13 mouse cellular contexts compared by ENCODE assay signal in the genomic region with DNA sequence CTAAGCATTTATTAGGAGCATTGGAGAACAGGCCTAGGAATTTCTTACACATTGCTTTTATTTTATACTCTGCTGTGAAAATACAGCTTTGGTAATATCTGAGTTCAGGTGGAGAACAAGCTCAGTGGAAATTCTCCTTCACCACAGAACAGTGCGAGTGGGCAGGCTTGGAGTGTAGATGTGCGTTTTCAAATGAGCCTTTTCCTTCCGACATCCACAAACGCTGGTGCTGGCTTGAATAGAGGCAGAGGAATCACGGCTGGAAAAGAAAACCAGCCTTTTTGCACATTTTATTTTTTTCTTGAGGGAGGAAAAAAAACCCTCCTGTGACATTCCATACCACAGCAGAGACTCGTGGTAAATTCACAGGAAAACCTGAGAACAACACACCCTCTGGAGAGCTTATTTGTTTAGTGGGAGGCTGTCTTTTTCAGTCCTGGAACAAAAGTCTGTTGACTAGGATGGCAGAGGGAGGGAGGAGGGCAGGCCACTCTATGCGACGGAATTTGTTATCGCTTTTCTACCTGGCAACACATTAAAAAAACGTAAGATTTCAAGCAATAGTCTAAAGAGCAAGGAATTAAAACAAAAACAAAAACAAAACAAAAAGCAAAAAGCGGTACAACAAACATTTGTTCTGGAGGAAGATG.
DNase-seq lines count a peak whose midpoint lies in the region; ATAC-seq and TF ChIP-seq lines count a peak whose summit lies in the region.
"Had no signal": no experiment of that assay in that cellular context is flagged by ENCODE, and none has a peak within 500 bp of the region (broad histone marks: within the 10 kb centered on the region; RNA-seq: fewer than 3 reads in every experiment).

No protein-coding gene starts in this region.

- H3K36me3 ChIP-seq in lung, postnatal 0 days (ENCODE audit: insufficient read depth, low read length) = no peaks in the 10 kb centered on the region
- H3K36me3 ChIP-seq in hindbrain, postnatal 0 days (ENCODE audit: insufficient read depth, low read length) = no peaks in the 10 kb centered on the region
- H3K36me3 ChIP-seq in stomach, embryonic 16.5 days (ENCODE audit: control insufficient read depth, insufficient read depth, low read length) = no peaks in the 10 kb centered on the region
- H3K36me3 ChIP-seq in thymus, adult 2 months (ENCODE audit: control insufficient read depth, insufficient read depth, low read length) = no peaks in the 10 kb centered on the region
- H3K36me3 ChIP-seq: liver, embryonic 13.5 days had no signal

- 0 out of 2 replicates have a peak, but pooled peaks have one; percentile 11 for TF ChIP-seq CTCF in lung, postnatal 0 days (IDR thresholded peaks at IDR 0.05)
- no peak; the same call in 1 of the 2 replicates for TF ChIP-seq CTCF in hindbrain, postnatal 0 days (IDR thresholded peaks at IDR 0.05; ENCODE audit: low read depth)
- TF ChIP-seq CTCF in thymus, adult 2 months (IDR thresholded peaks at IDR 0.05; ENCODE audit: borderline replicate concordance, control insufficient read depth, extremely low read depth, insufficient read depth, low read length, poor library complexity) = no peak

- H3K4me2 ChIP-seq in lung, postnatal 0 days (replicated peaks; ENCODE audit: low read depth, low read length) = no peak overlapping the region
- H3K4me2 ChIP-seq in hindbrain, postnatal 0 days (ENCODE audit: low read depth, low read length) = peak overlapping the region; percentile 30
- peak overlapping the region; percentile 22 for H3K4me2 ChIP-seq in stomach, embryonic 16.5 days (ENCODE audit: low read depth, low read length)
- H3K4me2 ChIP-seq: liver, embryonic 13.5 days had no signal

- no peaks in the 10 kb centered on the region for H3K27me3 ChIP-seq in lung, postnatal 0 days (replicated peaks; ENCODE audit: insufficient read depth, low read length)
- H3K27me3 ChIP-seq in hindbrain, postnatal 0 days (ENCODE audit: insufficient read depth, low read length) = no peaks in the 10 kb centered on the region
- no peaks in the 10 kb centered on the region for H3K27me3 ChIP-seq in stomach, embryonic 16.5 days (ENCODE audit: control insufficient read depth, insufficient read depth, low read length)
- H3K27me3 ChIP-seq in thymus, adult 2 months (ENCODE audit: control insufficient read depth, insufficient read depth, low read length) = no peaks in the 10 kb centered on the region
- H3K27me3 ChIP-seq: liver, embryonic 13.5 days had no signal

- intact Hi-C loops in heart, postnatal 10 days (cut with DNase I) = loop anchor here (10.0 kb wide), 2 partner anchors 545 to 1455 kb away; no protein-coding TSS in a partner anchor

- H3K9me3 ChIP-seq in lung, postnatal 0 days (ENCODE audit: low read length) = no peaks in the 10 kb centered on the region
- H3K9me3 ChIP-seq in hindbrain, postnatal 0 days (ENCODE audit: low read length) = no peaks in the 10 kb centered on the region
- no peaks in the 10 kb centered on the region for H3K9me3 ChIP-seq in stomach, embryonic 16.5 days (replicated peaks; ENCODE audit: control insufficient read depth, low read length)
- H3K9me3 ChIP-seq: liver, embryonic 13.5 days; megakaryocyte, embryonic 14.5 days had no signal

- WGBS in lung, postnatal 0 days = 40% methylated on average over 11 of the region's 11 CpGs
- WGBS in hindbrain, postnatal 0 days = 13% methylated on average over 11 of the region's 11 CpGs
- 45% methylated on average over 11 of the region's 11 CpGs for WGBS in stomach, embryonic 16.5 days
- 82% methylated on average over 11 of the region's 11 CpGs for WGBS in thymus, adult 2 months

- no peaks in the 10 kb centered on the region for H3K4me1 ChIP-seq in lung, postnatal 0 days (ENCODE audit: insufficient read depth, low read depth, low read length)
- H3K4me1 ChIP-seq in hindbrain, postnatal 0 days (ENCODE audit: insufficient read depth, low read length) = no peaks in the 10 kb centered on the region; the same call in 1 of the 2 replicates
- no peaks in the 10 kb centered on the region for H3K4me1 ChIP-seq in stomach, embryonic 16.5 days (ENCODE audit: control insufficient read depth, insufficient read depth, low read length)
- H3K4me1 ChIP-seq in thymus, adult 2 months (replicated peaks; ENCODE audit: control insufficient read depth, insufficient read depth, low read length) = no peaks in the 10 kb centered on the region
- H3K4me1 ChIP-seq: liver, embryonic 13.5 days; megakaryocyte, embryonic 14.5 days had no signal

- H3K9ac ChIP-seq in lung, postnatal 0 days (replicated peaks; ENCODE audit: low read depth) = no peak overlapping the region
- peak overlapping the region; percentile 13; the same call in 1 of the 2 replicates for H3K9ac ChIP-seq in hindbrain, postnatal 0 days (replicated peaks; ENCODE audit: low read length)
- H3K9ac ChIP-seq in stomach, embryonic 16.5 days (ENCODE audit: low read length) = no peak overlapping the region
- H3K9ac ChIP-seq: liver, embryonic 13.5 days had no signal

- TF ChIP-seq POLR2A in thymus, adult 2 months (IDR thresholded peaks at IDR 0.05; ENCODE audit: control insufficient read depth, extremely low read depth, insufficient read depth, low read length, poor library complexity) = no peak

- no peak overlapping the region for H3K27ac ChIP-seq in lung, postnatal 0 days (ENCODE audit: low read length)
- peak overlapping the region; percentile 64 for H3K27ac ChIP-seq in hindbrain, postnatal 0 days
- H3K27ac ChIP-seq in stomach, embryonic 16.5 days (ENCODE audit: low read length) = no peak overlapping the region
- H3K27ac ChIP-seq in thymus, adult 2 months (ENCODE audit: control insufficient read depth, insufficient read depth, low read length) = no peak overlapping the region
- H3K27ac ChIP-seq: liver, embryonic 13.5 days had no signal

- TF ChIP-seq EP300 in lung, postnatal 0 days (IDR thresholded peaks at IDR 0.05) = peak; percentile 37; the same call in 1 of the 2 replicates

- no peak overlapping the region for H3K4me3 ChIP-seq in lung, postnatal 0 days (ENCODE audit: low read depth, low read length)
- no peak overlapping the region for H3K4me3 ChIP-seq in hindbrain, postnatal 0 days (ENCODE audit: low read length)
- H3K4me3 ChIP-seq in stomach, embryonic 16.5 days (replicated peaks; ENCODE audit: low read length) = no peak overlapping the region
- H3K4me3 ChIP-seq in thymus, adult 2 months (ENCODE audit: control insufficient read depth, insufficient read depth, low read length) = no peak overlapping the region
- H3K4me3 ChIP-seq: liver, embryonic 13.5 days; megakaryocyte, embryonic 14.5 days had no signal

- DNase-seq in heart, adult 11 months = peak; percentile 68
- DNase-seq in heart, postnatal 10 days = no peak
- DNase-seq in lung, postnatal 0 days (ENCODE audit: low spot score) = no peak
- no peak for DNase-seq in lung, postnatal 25 days (ENCODE audit: low spot score)
- DNase-seq in hindbrain, postnatal 0 days (ENCODE audit: low spot score) = peak; percentile 35
- DNase-seq in thymus, postnatal 10 days (ENCODE audit: low spot score in 2 of 2) = no peak
- no peak for DNase-seq in thymus, adult 2 months
- DNase-seq: adrenal gland, postnatal 14 days; cerebellum, postnatal 10 days; heart, postnatal 36 days; liver, embryonic 13.5 days had no signal

- no peak for ATAC-seq in lung, postnatal 0 days
- no peak for ATAC-seq in hindbrain, postnatal 0 days
- no peak for ATAC-seq in stomach, embryonic 16.5 days (ENCODE audit: insufficient read depth, low FRiP score)

Comparison
In these comparisons a context has a peak if more than half of its experiments do, and no peak if none do; other contexts are left out.
1. DNase-seq: peak in heart, adult 11 months (single experiment) and hindbrain, postnatal 0 days (single experiment); none in heart, postnatal 10 days (0 of 2), lung, postnatal 0 days (single experiment), lung, postnatal 25 days (single experiment), thymus, postnatal 10 days (0 of 2) and thymus, adult 2 months (single experiment).